ENCODE assay signal across 12 mouse cellular contexts in the genomic region with DNA sequence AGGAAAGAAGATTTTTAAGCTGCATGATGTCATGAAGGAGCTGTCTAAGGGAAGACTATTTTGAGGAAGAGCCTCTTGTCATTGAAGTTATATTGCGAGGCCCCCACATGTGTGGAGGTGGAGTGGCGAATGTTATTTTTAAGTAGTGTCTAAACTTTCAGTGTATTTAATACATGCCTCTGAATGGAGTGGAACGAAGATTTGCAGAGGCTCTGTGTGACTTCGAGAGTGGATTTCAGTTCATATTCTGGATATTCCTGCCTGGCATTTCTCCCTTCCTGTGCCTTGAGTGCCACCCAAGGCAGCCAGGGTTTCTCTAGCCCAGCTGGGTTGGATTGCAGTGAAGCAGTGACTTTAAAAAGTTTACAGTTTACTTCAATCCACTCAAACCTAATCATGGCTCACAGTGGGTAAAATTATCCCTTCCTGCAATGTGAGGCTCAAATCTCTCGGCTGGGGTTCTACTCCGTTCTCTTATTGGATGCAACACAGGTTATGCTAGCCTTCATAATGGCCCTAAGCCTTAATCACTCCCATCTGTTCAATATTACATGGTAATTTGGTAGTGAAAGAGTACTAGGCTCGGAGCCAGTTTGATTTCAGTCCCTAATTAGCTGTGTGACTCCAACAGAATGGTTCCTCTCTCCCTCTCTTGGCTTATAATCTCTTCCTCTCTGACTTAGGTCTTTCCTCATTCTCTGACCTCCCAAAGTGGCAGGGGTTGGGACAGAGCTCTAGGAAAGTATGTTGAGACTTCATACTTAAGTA.
A peak's percentile ranks its signal among the peaks of the same experiment; 100 is the strongest.
DNase-seq lines count a peak whose midpoint lies in the region; ATAC-seq lines count a peak whose summit lies in the region.
"Had no signal": no experiment of that assay in that cellular context is flagged by ENCODE, and none has a peak within 500 bp of the region (broad histone marks: within the 10 kb centered on the region; RNA-seq: fewer than 3 reads in every experiment).

No protein-coding gene starts in this region.

- H3K36me3 ChIP-seq in lung, embryonic 16.5 days (ENCODE audit: control insufficient read depth, insufficient read depth, low read length): no peaks in the 10 kb centered on the region
- H3K36me3 ChIP-seq in embryonic facial prominence, embryonic 13.5 days: no peaks in the 10 kb centered on the region
- no peaks in the 10 kb centered on the region for H3K36me3 ChIP-seq in macrophage (ENCODE audit: inconsistent target)
- H3K36me3 ChIP-seq: heart, embryonic 12.5 days; liver, embryonic 12.5 days had no signal

- no peaks in the 10 kb centered on the region for H3K4me1 ChIP-seq in lung, embryonic 16.5 days (replicated peaks; ENCODE audit: control insufficient read depth, insufficient read depth, low read length)
- H3K4me1 ChIP-seq in embryonic facial prominence, embryonic 13.5 days: peaks cover 22% of the 10 kb centered on the region
- H3K4me1 ChIP-seq: heart, embryonic 12.5 days; liver, embryonic 12.5 days had no signal

- DNase-seq in lung, postnatal 36 days: no peak
- DNase-seq in frontal cortex, postnatal 10 days (ENCODE audit: low spot score in 2 of 2): peak; percentile 30 to 58
- DNase-seq in kidney, adult 18-20 months: no peak
- no peak for DNase-seq in gastrocnemius, postnatal 36 days
- DNase-seq: adrenal gland, postnatal 25 days had no signal

- no peak overlapping the region for H3K4me3 ChIP-seq in lung, embryonic 16.5 days (ENCODE audit: low read length)
- no peak overlapping the region for H3K4me3 ChIP-seq in embryonic facial prominence, embryonic 13.5 days
- no peak overlapping the region for H3K4me3 ChIP-seq in macrophage (ENCODE audit: inconsistent target)
- H3K4me3 ChIP-seq: heart, embryonic 12.5 days; liver, embryonic 12.5 days; myocyte had no signal

- no peak overlapping the region; the same call in 1 of the 2 replicates for H3K27ac ChIP-seq in lung, embryonic 16.5 days (ENCODE audit: low read length)
- peak overlapping the region; percentile 74 for H3K27ac ChIP-seq in embryonic facial prominence, embryonic 13.5 days
- peak overlapping the region; percentile 34 for H3K27ac ChIP-seq in macrophage
- H3K27ac ChIP-seq: kidney, postnatal 0 days; liver, embryonic 12.5 days had no signal

- H3K4me2 ChIP-seq in lung, embryonic 16.5 days (ENCODE audit: low read depth, low read length): no peak overlapping the region
- H3K4me2 ChIP-seq in embryonic facial prominence, embryonic 13.5 days: no peak overlapping the region
- H3K4me2 ChIP-seq: heart, embryonic 12.5 days; liver, embryonic 12.5 days had no signal

- no peak overlapping the region for H3K9ac ChIP-seq in lung, embryonic 16.5 days (ENCODE audit: low read length)
- no peak overlapping the region for H3K9ac ChIP-seq in embryonic facial prominence, embryonic 13.5 days
- H3K9ac ChIP-seq: heart, embryonic 12.5 days; liver, embryonic 12.5 days had no signal

- H3K79me2 ChIP-seq in macrophage (ENCODE audit: inconsistent target): no peaks in the 10 kb centered on the region

- H3K27me3 ChIP-seq in lung, embryonic 16.5 days (ENCODE audit: control insufficient read depth, insufficient read depth, low read depth, low read length): no peaks in the 10 kb centered on the region
- H3K27me3 ChIP-seq in embryonic facial prominence, embryonic 13.5 days: no peaks in the 10 kb centered on the region
- H3K27me3 ChIP-seq: heart, embryonic 12.5 days; liver, embryonic 12.5 days had no signal

- H3K9me3 ChIP-seq in lung, embryonic 16.5 days (ENCODE audit: control insufficient read depth, low read length): no peaks in the 10 kb centered on the region
- no peaks in the 10 kb centered on the region; the same call in 1 of the 2 replicates for H3K9me3 ChIP-seq in embryonic facial prominence, embryonic 13.5 days
- H3K9me3 ChIP-seq: heart, embryonic 12.5 days; liver, embryonic 12.5 days had no signal

- peak; percentile 59 for ATAC-seq in lung, embryonic 16.5 days (ENCODE audit: low read depth)
- peak; percentile 56; the same call in 1 of the 2 replicates for ATAC-seq in embryonic facial prominence, embryonic 13.5 days (ENCODE audit: insufficient number of reproducible peaks, insufficient read depth, low FRiP score, low TSS enrichment, low read depth)
- ATAC-seq: liver, embryonic 12.5 days had no signal

- 77% methylated on average over 7 of the region's 7 CpGs for WGBS in lung, embryonic 16.5 days
- 39% methylated on average over 7 of the region's 7 CpGs for WGBS in embryonic facial prominence, embryonic 13.5 days
- 90% methylated on average over 7 of the region's 7 CpGs for WGBS in macrophage (ENCODE audit: missing documents)

- intact Hi-C loops in gastrocnemius, postnatal 36 days (cut with DNase I): no loop called here

Comparison
In these comparisons a context has a peak if more than half of its experiments do, and no peak if none do; other contexts are left out.
1. DNase-seq: peak in frontal cortex, postnatal 10 days (2 of 2); none in lung, postnatal 36 days (single experiment), kidney, adult 18-20 months (single experiment) and gastrocnemius, postnatal 36 days (0 of 2).